Mouse (Mus musculus): ENCODE data around the gene Gm17019. TPM values are rescaled to one million over a fixed set of nuclear protein-coding genes. Genes with fewer than 3 reads are reported as not detected.
"Not testable (repeated sequence)": the region's sequence is repeated elsewhere in the genome, so short reads cannot be mapped to it uniquely, and the experiment has no call there.

The Gm17019 gene
- total RNA-seq, 1 experiment from 2014 or later, result not detected

DNA sequence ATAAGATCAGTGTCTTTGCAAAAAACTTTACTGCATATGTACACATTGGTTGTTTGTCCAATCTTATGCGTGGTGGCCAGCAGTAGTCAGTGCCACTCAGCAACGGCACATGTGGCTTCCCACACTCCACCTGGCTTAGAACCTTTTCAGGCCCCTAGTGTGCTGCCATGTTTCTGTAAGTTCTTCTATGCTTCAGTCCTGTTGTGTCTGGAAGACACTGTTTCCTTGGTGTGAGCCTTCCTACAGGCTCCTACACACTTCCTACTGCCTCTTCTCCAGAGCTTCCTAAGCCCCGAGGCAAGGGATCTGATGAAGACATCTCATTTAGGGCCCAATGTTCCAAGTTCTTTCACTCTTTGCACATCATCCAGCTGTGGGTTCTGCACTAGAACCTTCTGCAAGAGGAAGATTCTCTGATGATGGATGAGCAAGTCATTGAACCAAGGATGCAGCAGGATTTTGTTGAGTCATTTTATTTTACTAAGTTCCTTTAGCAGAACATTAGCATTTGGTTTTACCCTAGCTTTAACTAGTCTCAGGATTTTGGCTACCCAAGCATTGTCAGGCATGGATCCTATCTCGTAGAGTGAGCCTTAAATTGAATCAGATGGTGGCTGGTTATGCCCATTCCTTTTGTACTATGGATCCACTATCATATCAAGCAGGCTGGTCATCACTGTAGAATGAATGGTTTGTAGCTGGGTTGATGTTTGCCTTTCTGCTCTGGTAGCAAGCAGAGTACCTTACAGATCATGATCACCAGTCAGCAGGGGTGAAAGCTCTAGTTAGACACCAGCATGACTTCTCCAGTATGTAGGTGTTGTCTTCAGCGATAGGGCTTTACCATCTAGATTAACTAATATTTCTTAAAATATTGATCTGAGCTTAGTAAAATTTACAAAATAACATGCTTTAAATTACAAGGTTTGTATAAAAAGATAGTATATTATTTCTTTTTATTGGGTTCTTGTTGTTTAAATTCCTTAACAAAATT, 27.9 kb downstream of the Gm17019 start:
- not testable (repeated sequence) for ATAC-seq (replicated peaks in 1 of 2; ENCODE audit: insufficient read depth in 1 of 2, low FRiP score in 2 of 2, low TSS enrichment in 1 of 2, low read depth in 1 of 2, poor library complexity in 2 of 2, severe bottlenecking in 2 of 2)

- ATAC-seq (replicated peaks in 1 of 2; ENCODE audit: insufficient read depth in 1 of 2, low FRiP score in 2 of 2, low TSS enrichment in 1 of 2, low read depth in 1 of 2, poor library complexity in 2 of 2, severe bottlenecking in 2 of 2), result not testable (repeated sequence)
Observed at GRCm38 (mm10) chr5:14998077-14998476, 34.7 kb downstream of the Gm17019 start.

DNA sequence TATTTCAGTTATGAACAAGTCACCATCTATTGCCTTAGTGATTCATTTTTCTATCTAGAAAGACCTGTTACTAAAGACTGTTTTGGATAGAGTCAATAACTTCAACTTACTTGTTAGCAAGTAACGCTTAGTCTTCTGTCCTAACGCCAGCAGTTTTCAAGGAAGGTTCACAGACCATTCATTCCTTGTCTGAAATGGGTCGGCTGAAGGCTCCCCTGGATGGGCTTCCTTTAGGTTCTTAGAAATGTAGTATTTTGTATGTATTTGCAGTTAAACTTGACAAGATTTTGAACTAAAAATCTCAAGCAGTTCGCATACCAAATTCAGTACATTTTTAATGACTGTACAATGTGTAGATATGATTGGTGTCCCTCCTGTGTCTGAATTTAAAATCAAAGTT, 35.2 kb downstream of the Gm17019 start:
- not testable (repeated sequence) for ATAC-seq (replicated peaks in 1 of 2; ENCODE audit: insufficient read depth in 1 of 2, low FRiP score in 2 of 2, low TSS enrichment in 1 of 2, low read depth in 1 of 2, poor library complexity in 2 of 2, severe bottlenecking in 2 of 2)

- ATAC-seq (replicated peaks in 1 of 2; ENCODE audit: insufficient read depth in 1 of 2, low FRiP score in 2 of 2, low TSS enrichment in 1 of 2, low read depth in 1 of 2, poor library complexity in 2 of 2, severe bottlenecking in 2 of 2), result not testable (repeated sequence)
Observed at GRCm38 (mm10) chr5:14996670-14997249, 36.0 kb downstream of the Gm17019 start.

DNA sequence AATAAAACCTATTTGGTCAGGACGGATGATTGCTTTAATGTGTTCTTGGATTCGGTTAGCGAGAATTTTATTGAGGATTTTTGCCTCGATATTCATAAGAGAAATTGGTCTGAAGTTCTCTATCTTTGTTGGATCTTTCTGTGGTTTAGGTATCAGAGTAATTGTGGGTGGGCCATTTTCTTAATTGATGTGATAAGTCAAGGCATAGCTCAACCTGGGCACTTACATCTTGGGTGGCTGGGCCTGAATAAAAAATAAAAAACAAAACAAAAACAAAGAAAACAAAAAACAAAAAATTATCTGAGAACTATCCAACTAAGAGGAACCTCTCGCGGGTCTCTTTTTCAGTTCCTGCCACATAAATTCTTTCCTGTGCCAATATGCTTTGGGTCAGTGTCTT, 38.7 kb downstream of the Gm17019 start:
- ATAC-seq (replicated peaks in 1 of 2; ENCODE audit: insufficient read depth in 1 of 2, low FRiP score in 2 of 2, low TSS enrichment in 1 of 2, low read depth in 1 of 2, poor library complexity in 2 of 2, severe bottlenecking in 2 of 2), result not testable (repeated sequence)

DNA sequence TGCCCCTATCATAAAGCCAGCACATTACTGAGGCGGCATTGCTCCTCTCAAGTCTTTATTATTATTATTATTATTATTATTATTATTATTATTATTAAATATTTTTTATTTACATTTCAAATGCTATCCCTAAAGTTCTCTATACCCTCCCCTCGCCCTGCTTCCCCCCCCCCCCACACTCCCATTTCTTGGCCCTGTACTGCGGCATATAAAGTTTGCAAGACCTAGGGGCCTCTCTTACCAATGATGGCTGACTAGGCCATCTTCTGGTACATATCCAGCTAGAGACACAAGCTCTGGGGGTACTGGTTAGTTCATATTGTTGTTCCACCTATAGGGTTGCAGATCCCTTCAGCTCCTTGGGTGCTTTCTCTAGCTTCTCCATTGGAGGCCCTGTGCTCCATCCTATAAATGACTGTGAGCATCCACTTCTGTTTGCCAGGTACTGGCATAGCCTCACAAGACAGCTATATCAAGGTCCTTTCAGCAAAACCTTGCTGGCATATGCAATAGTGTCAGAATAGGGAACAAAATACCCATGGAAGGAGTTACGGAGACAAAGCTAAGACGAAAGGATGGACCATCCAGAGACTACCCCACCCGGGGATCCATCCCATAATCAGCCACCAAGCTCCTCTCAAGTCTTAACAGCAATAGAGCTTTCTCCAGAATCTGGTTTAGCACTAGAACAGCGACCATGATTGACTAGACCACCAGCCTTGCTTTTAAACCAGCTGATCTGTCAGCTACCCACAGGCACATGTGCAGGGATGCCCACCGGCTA, 42.2 kb downstream of the Gm17019 start:
- not testable (repeated sequence) for ATAC-seq (replicated peaks in 1 of 2; ENCODE audit: insufficient read depth in 1 of 2, low FRiP score in 2 of 2, low TSS enrichment in 1 of 2, low read depth in 1 of 2, poor library complexity in 2 of 2, severe bottlenecking in 2 of 2)

DNA sequence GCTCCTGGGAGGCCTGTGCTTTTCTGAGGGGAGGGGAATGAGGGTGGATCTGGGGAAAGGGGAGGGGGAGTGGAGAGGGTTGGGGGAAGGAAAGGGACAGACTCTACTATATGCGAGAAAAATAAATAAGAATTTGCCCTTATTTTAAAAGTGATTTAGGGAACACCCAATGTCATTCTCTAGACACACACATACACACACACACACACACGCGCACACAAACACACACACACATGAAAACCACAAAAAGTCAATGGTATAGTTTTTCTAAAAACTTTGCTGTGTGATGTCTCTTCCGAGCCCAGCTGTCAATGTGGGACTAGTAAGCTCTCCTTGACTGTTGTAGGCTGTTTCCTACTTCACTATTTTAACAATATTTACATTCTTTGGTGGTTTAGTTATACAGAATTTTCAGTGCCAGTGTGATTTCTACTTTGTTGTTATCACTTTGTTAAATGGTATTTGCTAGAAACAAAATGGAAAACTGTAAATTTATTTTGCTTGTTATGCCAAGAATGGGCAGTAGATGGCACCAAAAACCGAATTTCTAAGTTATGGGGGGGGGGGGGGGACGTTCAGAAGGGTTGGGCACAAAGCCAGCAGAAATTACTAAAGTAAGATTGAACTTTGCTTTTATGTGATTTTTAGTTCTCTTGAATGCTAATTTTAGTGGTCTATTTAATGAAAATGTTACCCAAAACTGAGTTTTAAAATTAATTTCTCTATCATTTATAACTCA, 46.0 kb downstream of the Gm17019 start:
- ATAC-seq (replicated peaks in 1 of 2; ENCODE audit: insufficient read depth in 1 of 2, low FRiP score in 2 of 2, low TSS enrichment in 1 of 2, low read depth in 1 of 2, poor library complexity in 2 of 2, severe bottlenecking in 2 of 2), result not testable (repeated sequence)

Other genes with a start within 250 kb of the Gm17019 start
- gene Gm9758, start 118.1 kb downstream of the Gm17019 start, total RNA-seq (2017), result not detected in 2 replicates
- not detected in 2 replicates for gene Speer4e, start 94.6 kb downstream of the Gm17019 start, total RNA-seq (2017)
- gene Gm10354, start 54.1 kb downstream of the Gm17019 start, total RNA-seq (2017), result not detected in 2 replicates

Measured in hematopoietic stem cell, adult 5-6 weeks (primary cell).